Mouse (Mus musculus) limb, embryonic 15.5 days (tissue): Measurements from ENCODE around the gene Stom. TPM values are rescaled to one million over a fixed set of nuclear protein-coding genes. Genes with fewer than 3 reads are reported as not detected.

Experiments
- ATAC-seq: fragments of 200-750 bp; cut with Nextera tagmentation; 2 replicates; pipeline ENCODE4 v1.8.0; 2017; ENCODE audit warnings: low read depth, moderate TSS enrichment; ENCODE audit not compliant: insufficient number of reproducible peaks, low FRiP score, low TSS enrichment
- H3K27ac ChIP-seq: fragments of 300-500 bp; sonication (generic); 2 replicates; pipeline ENCODE4 v1.5.1; 2015; ENCODE audit warnings: moderate library complexity, mild to moderate bottlenecking, inconsistent platforms
- H3K27me3 ChIP-seq: fragments of 300-500 bp; sonication (generic); 2 replicates; pipeline ENCODE4 v1.6.1; 2015; ENCODE audit warnings: inconsistent platforms
- H3K36me3 ChIP-seq: fragments of 300-500 bp; sonication (generic); 2 replicates; pipeline ENCODE4 v1.6.1; 2015; ENCODE audit warnings: inconsistent platforms
- H3K4me1 ChIP-seq: fragments of 300-500 bp; sonication (generic); 2 replicates; pipeline ENCODE4 v1.6.1; 2015; ENCODE audit warnings: inconsistent platforms
- H3K4me2 ChIP-seq: fragments of 300-500 bp; sonication (generic); 2 replicates; pipeline ENCODE4 v1.6.1; 2015; ENCODE audit warnings: mild to moderate bottlenecking, inconsistent platforms
- H3K4me3 ChIP-seq: fragments of 300-500 bp; sonication (generic); 2 replicates; pipeline ENCODE4 v1.5.1; 2015; ENCODE audit warnings: mild to moderate bottlenecking, inconsistent platforms
- H3K9ac ChIP-seq: fragments of 300-500 bp; sonication (generic); 2 replicates; pipeline ENCODE4 v1.6.1; 2015; ENCODE audit warnings: inconsistent platforms
- H3K9me3 ChIP-seq: fragments of 300-500 bp; sonication (generic); 2 replicates; pipeline ENCODE4 v1.6.1; 2016; ENCODE audit warnings: inconsistent platforms
- WGBS: fragments of 180-500 bp; shearing (Covaris S2); methylation state at CpG from one replicate; pipeline ENCODE4 v1.1.7; 2015; 5-methylcytosine and 5-hydroxymethylcytosine counted together
- polyA plus RNA-seq: library from polyadenylated mRNA; unstranded; fragments of >200 nt; fragmentation: Nextera tagmentation; extraction: Ambion mirVana; gene quantifications from 2 replicates; pipeline ENCODE4 v1.2.1, GENCODE M21; 2015

Gene Stom
- polyA plus RNA-seq, 1 experiment from 2014 or later: 22.2 TPM

- 41% methylated on average over 10 of the region's 10 CpGs for WGBS
- Histone ChIP-seq H3K9ac (no peak overlapping the region), H3K27ac (peak overlapping the region; percentile 79)
Observed at GRCm38 (mm10) chr2:35337419-35337818, 643 bp upstream of the Stom start.

DNA sequence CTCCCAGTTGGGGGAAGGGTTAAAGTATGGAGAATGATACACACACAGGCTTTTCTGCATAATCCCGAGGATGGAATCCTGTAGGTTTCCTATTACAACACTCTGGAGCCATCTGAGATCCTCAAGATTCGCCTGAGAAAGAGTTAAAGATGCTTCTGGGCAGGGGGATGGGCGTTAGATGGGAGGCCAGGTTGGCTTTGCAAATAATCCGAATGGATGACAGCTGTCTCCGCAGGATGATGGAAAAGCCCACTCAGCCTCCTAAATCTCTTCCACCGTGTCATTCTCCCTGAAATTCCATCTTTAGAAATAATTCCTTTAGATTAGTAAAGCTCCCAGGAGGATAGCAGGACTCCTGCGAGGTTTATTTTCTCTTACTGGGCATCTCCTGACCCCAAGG lies 1.2 kb downstream of the Stom start:
- H3K4me1 ChIP-seq: peaks cover 19% of the 10 kb centered on the region
- no peak overlapping the region for H3K27ac ChIP-seq
- no peaks in the 10 kb centered on the region for H3K9me3 ChIP-seq
- peak overlapping the region; percentile 56 for H3K4me3 ChIP-seq
- H3K36me3 ChIP-seq: no peaks in the 10 kb centered on the region
- WGBS: 12% methylated on average over 7 of the region's 7 CpGs
- no peaks in the 10 kb centered on the region for H3K27me3 ChIP-seq
- no peak for ATAC-seq
- H3K9ac ChIP-seq: no peak overlapping the region
- peak overlapping the region; percentile 93 for H3K4me2 ChIP-seq

More at GRCm38 (mm10) chr2:35337419-35337818, 643 bp upstream of the Stom start:
- ATAC-seq: no peak
- Histone ChIP-seq H3K4me1 (peaks cover 19% of the 10 kb centered on the region), H3K27me3 (no peaks in the 10 kb centered on the region), H3K4me3 (peak overlapping the region; percentile 56), H3K4me2 (peak overlapping the region; percentile 93), H3K36me3 (no peaks in the 10 kb centered on the region), H3K9me3 (no peaks in the 10 kb centered on the region)

GRCm38 (mm10) chr2:35333670-35334069 lies 3.1 kb downstream of the Stom start:
- H3K36me3 ChIP-seq: no peaks in the 10 kb centered on the region
- no peak for ATAC-seq
- H3K4me2 ChIP-seq: no peak overlapping the region
- no peak overlapping the region for H3K4me3 ChIP-seq
- no peaks in the 10 kb centered on the region for H3K9me3 ChIP-seq
- no peak overlapping the region for H3K9ac ChIP-seq
- H3K27me3 ChIP-seq: no peaks in the 10 kb centered on the region
- no peak overlapping the region for H3K27ac ChIP-seq
- H3K4me1 ChIP-seq: peaks cover 19% of the 10 kb centered on the region

GRCm38 (mm10) chr2:35331205-35331604 lies 5.6 kb downstream of the Stom start:
- no peak for ATAC-seq
- Histone ChIP-seq H3K4me3 (no peak overlapping the region), H3K4me2 (no peak overlapping the region), H3K9ac (no peak overlapping the region), H3K9me3 (no peaks in the 10 kb centered on the region), H3K27ac (no peak overlapping the region), H3K36me3 (no peaks in the 10 kb centered on the region), H3K4me1 (peaks cover 9% of the 10 kb centered on the region), H3K27me3 (no peaks in the 10 kb centered on the region)
- WGBS: 35% methylated on average over 2 of the region's 2 CpGs

DNA sequence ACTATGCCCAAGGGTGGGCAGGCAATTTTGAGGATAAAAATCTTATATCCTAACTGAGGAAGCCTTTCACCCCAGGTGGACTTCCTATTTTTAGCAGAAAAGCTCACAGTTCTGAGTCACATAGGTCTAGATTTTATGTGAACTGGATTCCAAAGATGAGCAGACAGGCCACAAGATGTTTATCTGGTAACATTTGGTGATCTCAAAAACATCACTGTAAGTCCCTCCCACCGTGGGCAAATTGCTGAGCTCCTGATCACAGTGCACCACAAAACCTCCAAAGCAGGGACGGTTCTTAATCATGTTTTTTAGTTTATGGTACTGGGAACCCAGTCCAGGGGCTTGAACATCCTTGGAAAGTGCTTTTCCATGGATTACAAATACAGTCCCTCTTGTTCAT lies 7.7 kb downstream of the Stom start:
- H3K4me2 ChIP-seq: no peak overlapping the region
- ATAC-seq: no peak
- no peaks in the 10 kb centered on the region for H3K27me3 ChIP-seq
- no peaks in the 10 kb centered on the region for H3K4me1 ChIP-seq
- no peaks in the 10 kb centered on the region for H3K36me3 ChIP-seq
- H3K4me3 ChIP-seq: no peak overlapping the region
- H3K9ac ChIP-seq: no peak overlapping the region
- 81% methylated on average over 2 of the region's 2 CpGs for WGBS
- H3K27ac ChIP-seq: no peak overlapping the region
- H3K9me3 ChIP-seq: no peaks in the 10 kb centered on the region

DNA sequence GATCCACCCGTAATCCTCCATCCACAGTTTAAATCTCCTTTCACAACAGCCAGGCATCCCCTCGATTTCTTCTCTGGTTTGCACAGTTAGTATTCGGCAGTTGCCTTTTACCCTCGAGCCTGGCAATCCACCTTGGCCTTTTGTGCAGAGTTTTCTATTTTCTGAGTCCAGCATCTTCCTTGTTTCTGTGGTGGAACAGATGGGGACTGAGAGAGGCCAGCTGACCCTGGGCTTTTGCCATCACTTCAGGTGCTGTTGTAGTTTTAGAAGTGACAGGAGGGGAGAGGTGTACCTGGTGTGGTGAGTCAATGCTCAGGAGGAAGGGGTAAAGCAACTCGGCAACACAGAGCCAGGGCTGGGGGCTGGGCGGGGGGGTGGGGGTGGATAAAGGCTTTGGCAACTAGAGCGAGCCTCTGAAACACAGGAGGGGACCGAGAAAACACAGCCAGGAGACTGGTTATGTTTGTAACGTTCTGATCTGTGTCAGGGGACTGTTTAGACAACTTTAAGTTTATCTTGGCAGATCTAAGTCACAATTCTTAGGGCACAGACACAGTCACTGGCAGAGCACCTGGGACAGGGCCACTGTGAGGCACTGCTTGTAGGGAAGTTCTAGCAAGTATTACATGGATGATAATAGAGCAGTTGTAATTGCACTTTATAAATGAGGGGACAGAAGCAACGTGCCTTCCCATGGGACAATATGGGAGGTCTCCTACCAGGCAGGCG lies 8.5 kb downstream of the Stom start:
- no peaks in the 10 kb centered on the region for H3K4me1 ChIP-seq
- no peak overlapping the region for H3K9ac ChIP-seq
- H3K36me3 ChIP-seq: no peaks in the 10 kb centered on the region
- H3K9me3 ChIP-seq: no peaks in the 10 kb centered on the region
- H3K27me3 ChIP-seq: no peaks in the 10 kb centered on the region
- no peak overlapping the region for H3K4me3 ChIP-seq
- ATAC-seq: no peak
- H3K4me2 ChIP-seq: no peak overlapping the region
- no peak overlapping the region for H3K27ac ChIP-seq
- WGBS: 45% methylated on average over 11 of the region's 11 CpGs

- no peak for ATAC-seq
- WGBS: 66% methylated on average over 10 of the region's 10 CpGs
- no peaks in the 10 kb centered on the region for H3K27me3 ChIP-seq
- H3K9me3 ChIP-seq: no peaks in the 10 kb centered on the region
- H3K27ac ChIP-seq: no peak overlapping the region
- H3K4me2 ChIP-seq: no peak overlapping the region
- no peak overlapping the region for H3K4me3 ChIP-seq
- H3K36me3 ChIP-seq: no peaks in the 10 kb centered on the region
- H3K4me1 ChIP-seq: 0 out of 2 replicates have a peak, but pooled peaks cover 4% of the 10 kb centered on the region
- no peak overlapping the region for H3K9ac ChIP-seq
Observed at GRCm38 (mm10) chr2:35327583-35327982, 9.2 kb downstream of the Stom start.

DNA sequence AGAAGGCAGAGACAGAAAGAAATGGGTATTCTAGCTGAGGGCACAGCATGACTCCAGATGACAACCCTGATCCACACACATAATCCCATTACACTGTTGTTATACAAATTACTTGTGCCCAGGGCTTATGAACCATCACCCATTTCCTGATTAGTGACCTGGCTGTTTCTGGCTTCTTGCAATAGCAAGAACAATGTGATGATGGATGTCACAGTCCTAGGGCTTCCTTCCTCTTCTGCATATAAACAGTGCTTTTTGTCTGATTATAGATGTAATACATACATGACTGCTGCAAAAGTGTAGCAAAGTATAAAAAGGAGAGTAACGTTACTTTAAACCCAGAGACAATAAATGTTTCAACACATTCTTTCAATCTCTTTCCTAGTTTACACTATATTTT lies 9.8 kb downstream of the Stom start:
- 36% methylated on average over 1 of the region's 1 CpGs for WGBS
- H3K36me3 ChIP-seq: no peaks in the 10 kb centered on the region
- H3K27ac ChIP-seq: no peak overlapping the region
- no peak overlapping the region for H3K4me2 ChIP-seq
- no peaks in the 10 kb centered on the region for H3K27me3 ChIP-seq
- no peak overlapping the region for H3K9ac ChIP-seq
- 0 out of 2 replicates have a peak, but pooled peaks cover 9% of the 10 kb centered on the region for H3K4me1 ChIP-seq
- no peak overlapping the region for H3K4me3 ChIP-seq
- no peak for ATAC-seq
- H3K9me3 ChIP-seq: no peaks in the 10 kb centered on the region

- no peak overlapping the region for H3K9ac ChIP-seq
- no peaks in the 10 kb centered on the region for H3K27me3 ChIP-seq
- H3K4me2 ChIP-seq: no peak overlapping the region
- 68% methylated on average over 10 of the region's 10 CpGs for WGBS
- H3K36me3 ChIP-seq: no peaks in the 10 kb centered on the region
- 0 out of 2 replicates have a peak, but pooled peaks cover 9% of the 10 kb centered on the region for H3K4me1 ChIP-seq
- H3K9me3 ChIP-seq: no peaks in the 10 kb centered on the region
- ATAC-seq: no peak
- H3K4me3 ChIP-seq: no peak overlapping the region
- H3K27ac ChIP-seq: no peak overlapping the region
Observed at GRCm38 (mm10) chr2:35325930-35326329, 10.8 kb downstream of the Stom start.

DNA sequence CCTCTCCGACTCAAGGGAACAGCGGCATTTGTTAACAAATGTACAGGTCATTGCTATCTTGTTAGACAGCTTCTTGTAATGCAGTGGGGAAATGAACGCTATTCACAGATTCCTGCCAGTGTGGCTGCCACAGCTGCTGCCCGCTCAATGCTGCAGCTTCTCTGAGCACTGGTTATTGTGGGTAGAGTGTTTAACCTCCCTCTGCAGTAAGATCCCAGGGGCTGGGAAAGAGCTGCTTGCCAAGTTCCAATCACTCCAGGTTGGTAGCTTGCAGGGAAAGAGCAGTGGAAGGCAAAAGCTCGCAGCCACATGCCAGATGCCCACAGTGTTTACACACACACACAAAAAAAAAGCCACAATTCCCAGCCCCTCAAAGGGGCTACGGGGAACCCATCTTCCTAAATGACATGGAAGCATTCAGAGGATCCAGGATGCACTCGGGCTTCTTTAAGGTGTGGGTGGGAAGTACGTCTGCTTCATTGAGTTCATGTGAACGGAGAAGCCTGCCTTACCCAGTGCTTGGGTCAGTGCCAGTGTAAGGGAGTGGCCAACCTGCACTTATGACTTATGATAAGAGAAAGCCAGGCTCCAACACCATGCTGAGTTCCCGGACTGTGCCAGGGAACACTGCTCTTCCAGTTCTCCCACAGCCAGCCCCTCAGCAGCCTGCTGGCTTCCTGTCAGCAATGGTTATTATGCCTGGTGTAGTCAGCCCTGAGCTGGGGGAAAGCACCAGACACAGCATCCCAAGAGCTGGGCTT lies 14.2 kb downstream of the Stom start:
- Histone ChIP-seq H3K9ac (no peak overlapping the region), H3K27me3 (no peaks in the 10 kb centered on the region), H3K4me2 (no peak overlapping the region), H3K36me3 (0 out of 2 replicates have a peak, but pooled peaks cover 4% of the 10 kb centered on the region), H3K4me1 (0 out of 2 replicates have a peak, but pooled peaks cover 9% of the 10 kb centered on the region), H3K27ac (no peak overlapping the region), H3K9me3 (no peaks in the 10 kb centered on the region), H3K4me3 (no peak overlapping the region)
- 61% methylated on average over 10 of the region's 10 CpGs for WGBS
- no peak for ATAC-seq

GRCm38 (mm10) chr2:35320399-35320798 lies 16.4 kb downstream of the Stom start:
- Histone ChIP-seq H3K4me2 (no peak overlapping the region), H3K27ac (no peak overlapping the region), H3K36me3 (0 out of 2 replicates have a peak, but pooled peaks cover 4% of the 10 kb centered on the region), H3K27me3 (no peaks in the 10 kb centered on the region), H3K4me1 (0 out of 2 replicates have a peak, but pooled peaks cover 9% of the 10 kb centered on the region), H3K9me3 (no peaks in the 10 kb centered on the region), H3K9ac (no peak overlapping the region), H3K4me3 (no peak overlapping the region)
- no peak for ATAC-seq
- WGBS: 80% methylated on average over 15 of the region's 15 CpGs

DNA sequence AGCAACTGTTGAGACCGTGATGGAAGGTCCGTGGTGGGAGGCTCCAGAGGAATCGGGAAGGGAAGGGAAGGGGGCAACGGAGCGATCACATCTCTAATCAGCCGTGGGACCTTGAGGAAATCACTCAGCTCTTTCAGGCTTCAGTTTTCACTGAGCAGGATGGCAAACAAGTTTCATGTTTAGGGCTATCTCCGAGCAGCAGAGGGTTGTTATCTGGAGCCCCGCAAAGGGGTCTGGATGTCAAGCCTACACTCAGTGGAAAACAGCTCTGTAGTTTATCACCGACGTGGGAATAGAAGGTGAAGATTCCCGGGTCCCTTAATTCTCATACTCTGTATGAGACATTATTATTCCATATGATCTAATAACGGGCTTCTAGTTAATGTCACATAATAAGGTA lies 18.4 kb downstream of the Stom start:
- no peak for ATAC-seq
- no peak overlapping the region for H3K4me3 ChIP-seq
- 0 out of 2 replicates have a peak, but pooled peaks cover 4% of the 10 kb centered on the region for H3K36me3 ChIP-seq
- no peak overlapping the region for H3K27ac ChIP-seq
- H3K9me3 ChIP-seq: no peaks in the 10 kb centered on the region
- no peak overlapping the region for H3K4me2 ChIP-seq
- H3K4me1 ChIP-seq: 0 out of 2 replicates have a peak, but pooled peaks cover 9% of the 10 kb centered on the region
- 89% methylated on average over 12 of the region's 12 CpGs for WGBS
- H3K9ac ChIP-seq: no peak overlapping the region
- H3K27me3 ChIP-seq: no peaks in the 10 kb centered on the region
